In genomic region chr10:81140005-81140404, GRCm38 (mm10) we compare ENCODE assay signal across 8 mouse cellular contexts. TPM values are rescaled to one million over a fixed set of nuclear protein-coding genes. Genes with fewer than 3 reads are reported as not detected.
DNase-seq lines count a peak whose midpoint lies in the region; ATAC-seq and TF ChIP-seq lines count a peak whose summit lies in the region.

No protein-coding gene starts in this region.

- no peak for TF ChIP-seq POLR2A in spleen, adult 2 months (IDR thresholded peaks at IDR 0.05; ENCODE audit: low read depth, low read length)

- H3K4me3 ChIP-seq in erythroblast, embryonic 14.5 days (replicated peaks) = peak overlapping the region; percentile 89
- peak overlapping the region; percentile 18; the same call in 1 of the 2 replicates for H3K4me3 ChIP-seq in spleen, adult 2 months (ENCODE audit: extremely low read depth, insufficient read depth, insufficient read length)
- peak overlapping the region; percentile 87 for H3K4me3 ChIP-seq in intestine, postnatal 0 days (ENCODE audit: low read depth, low read length)
- peak overlapping the region; percentile 89 for H3K4me3 ChIP-seq in stomach, embryonic 16.5 days (replicated peaks; ENCODE audit: low read length)

- DNase-seq in spleen, adult 2 months (ENCODE audit: low read depth in 1 of 2, low spot score in 2 of 2) = no peak
- no peak for DNase-seq in spleen, adult 12 weeks (ENCODE audit: low spot score)
- DNase-seq in right cerebral cortex, postnatal 14 days = no peak

- peak overlapping the region; percentile 14; the same call in 1 of the 2 replicates for H3K27ac ChIP-seq in spleen, adult 2 months (ENCODE audit: insufficient read depth, low read length)
- peak overlapping the region; percentile 91 for H3K27ac ChIP-seq in intestine, postnatal 0 days (ENCODE audit: low read depth, low read length)
- H3K27ac ChIP-seq in stomach, embryonic 16.5 days (ENCODE audit: low read length) = peak overlapping the region; percentile 94

- H3K27me3 ChIP-seq in erythroblast, embryonic 14.5 days (ENCODE audit: control insufficient read depth) = no peaks in the 10 kb centered on the region; the same call in 1 of the 2 replicates
- H3K27me3 ChIP-seq in spleen, adult 2 months (ENCODE audit: control insufficient read depth, insufficient read depth, low read length) = no peaks in the 10 kb centered on the region
- H3K27me3 ChIP-seq in intestine, postnatal 0 days (replicated peaks; ENCODE audit: control insufficient read depth, insufficient read depth, low read length) = no peaks in the 10 kb centered on the region
- H3K27me3 ChIP-seq in stomach, embryonic 16.5 days (ENCODE audit: control insufficient read depth, insufficient read depth, low read length) = no peaks in the 10 kb centered on the region

- peaks cover 71% of the 10 kb centered on the region for H3K36me3 ChIP-seq in erythroblast, embryonic 14.5 days (ENCODE audit: control insufficient read depth)
- H3K36me3 ChIP-seq in spleen, adult 2 months (ENCODE audit: control insufficient read depth, insufficient read depth, low read length) = peaks cover 15% of the 10 kb centered on the region
- H3K36me3 ChIP-seq in intestine, postnatal 0 days (ENCODE audit: control insufficient read depth, insufficient read depth) = peaks cover 17% of the 10 kb centered on the region
- peaks cover 16% of the 10 kb centered on the region for H3K36me3 ChIP-seq in stomach, embryonic 16.5 days (ENCODE audit: control insufficient read depth, insufficient read depth, low read length)

- H3K4me2 ChIP-seq in intestine, postnatal 0 days (replicated peaks; ENCODE audit: low read depth) = peak overlapping the region; percentile 83
- H3K4me2 ChIP-seq in stomach, embryonic 16.5 days (ENCODE audit: low read depth, low read length) = peak overlapping the region; percentile 98

- no peak for TF ChIP-seq CTCF in spleen, adult 2 months (IDR thresholded peaks at IDR 0.05; ENCODE audit: extremely low read depth, insufficient read depth, insufficient read length, insufficient replicate concordance)
- no peak for TF ChIP-seq CTCF in intestine, postnatal 0 days (IDR thresholded peaks at IDR 0.05; ENCODE audit: low read depth)

- H3K9me3 ChIP-seq in erythroblast, embryonic 14.5 days (ENCODE audit: control insufficient read depth, low read length) = peaks cover 26% of the 10 kb centered on the region
- H3K9me3 ChIP-seq in intestine, postnatal 0 days (ENCODE audit: control insufficient read depth) = no peaks in the 10 kb centered on the region
- H3K9me3 ChIP-seq in stomach, embryonic 16.5 days (replicated peaks; ENCODE audit: control insufficient read depth, low read length) = no peaks in the 10 kb centered on the region

- peaks cover 78% of the 10 kb centered on the region for H3K4me1 ChIP-seq in erythroblast, embryonic 14.5 days (ENCODE audit: control insufficient read depth)
- peaks cover 34% of the 10 kb centered on the region for H3K4me1 ChIP-seq in spleen, adult 2 months (ENCODE audit: control insufficient read depth, insufficient read depth, insufficient read length)
- peaks cover 16% of the 10 kb centered on the region for H3K4me1 ChIP-seq in intestine, postnatal 0 days (replicated peaks; ENCODE audit: control insufficient read depth, insufficient read depth, low read length)
- peaks cover 51% of the 10 kb centered on the region for H3K4me1 ChIP-seq in stomach, embryonic 16.5 days (ENCODE audit: control insufficient read depth, insufficient read depth, low read length)

- H3K9ac ChIP-seq in intestine, postnatal 0 days (ENCODE audit: low read depth, low read length) = peak overlapping the region; percentile 87
- H3K9ac ChIP-seq in stomach, embryonic 16.5 days (ENCODE audit: low read length) = peak overlapping the region; percentile 91

- WGBS in spleen, adult 2 months = 37% methylated on average over 8 of the region's 8 CpGs
- 19% methylated on average over 8 of the region's 8 CpGs for WGBS in intestine, postnatal 0 days
- WGBS in stomach, embryonic 16.5 days = 31% methylated on average over 8 of the region's 8 CpGs

- no peak for ATAC-seq in erythroblast, adult 5-6 weeks (replicated peaks; ENCODE audit: low FRiP score, poor library complexity, severe bottlenecking)
- no peak for ATAC-seq in intestine, postnatal 0 days
- no peak for ATAC-seq in stomach, embryonic 16.5 days (ENCODE audit: insufficient read depth, low FRiP score)
- no peak for ATAC-seq in activated CD4-positive, CD25-positive, alpha-beta regulatory T cell, adult 4 months

RNA-seq across cellular contexts. Expression of gene Zbtb7a, which starts 5.0 kb away (rescaled TPM):
- polyA plus RNA-seq in erythroblast, embryonic 14.5 days (2012) = 42.0 and 45.8 TPM in 2 replicates
- total RNA-seq in erythroblast, adult 5-6 weeks (2015; ENCODE audit: low replicate concordance) = 11.5 and 13.2 TPM in 2 replicates
- total RNA-seq in erythroblast, adult 5-6 weeks (2017; ENCODE audit: low replicate concordance) = 10.1 and 14.2 TPM in 2 replicates
- polyA plus RNA-seq in spleen, adult 2 months (2012; rRNA removed) = 64.6 and 95.2 TPM in 2 replicates
- 54.1 and 67.6 TPM in 2 replicates for polyA plus RNA-seq in intestine, postnatal 0 days (2015; fragmentation: Nextera tagmentation; extraction: Ambion mirVana)
- polyA plus RNA-seq in stomach, embryonic 16.5 days (2015; fragmentation: Nextera tagmentation; extraction: Ambion mirVana) = 36.6 and 47.4 TPM in 2 replicates
- polyA plus RNA-seq in activated CD4-positive, CD25-positive, alpha-beta regulatory T cell, adult 4 months (2017; shearing (Covaris generic)) = 10 to 100 TPM; 10.7 to 12.4 TPM

RNA-seq across cellular contexts. Expression of gene Pias4, which starts 27.7 kb away (rescaled TPM):
- polyA plus RNA-seq in erythroblast, embryonic 14.5 days (2012) = 13.4 and 16.4 TPM in 2 replicates
- 4.4 and 11.3 TPM in 2 replicates for total RNA-seq in erythroblast, adult 5-6 weeks (2015; ENCODE audit: low replicate concordance)
- 12.3 and 19.3 TPM in 2 replicates for total RNA-seq in erythroblast, adult 5-6 weeks (2017; ENCODE audit: low replicate concordance)
- 36.1 and 45.8 TPM in 2 replicates for polyA plus RNA-seq in spleen, adult 2 months (2012; rRNA removed)
- polyA plus RNA-seq in intestine, postnatal 0 days (2015; fragmentation: Nextera tagmentation; extraction: Ambion mirVana) = 32.8 and 36.5 TPM in 2 replicates
- 34.8 and 35.8 TPM in 2 replicates for polyA plus RNA-seq in stomach, embryonic 16.5 days (2015; fragmentation: Nextera tagmentation; extraction: Ambion mirVana)
- polyA plus RNA-seq in activated CD4-positive, CD25-positive, alpha-beta regulatory T cell, adult 4 months (2017; shearing (Covaris generic)) = 10 to 100 TPM; 17.6 to 23.8 TPM

RNA-seq across cellular contexts. Expression of gene Map2k2, which starts 34.3 kb away (rescaled TPM):
- 89.1 and 93.4 TPM in 2 replicates for polyA plus RNA-seq in erythroblast, embryonic 14.5 days (2012)
- 22.2 and 31.5 TPM in 2 replicates for total RNA-seq in erythroblast, adult 5-6 weeks (2015; ENCODE audit: low replicate concordance)
- total RNA-seq in erythroblast, adult 5-6 weeks (2017; ENCODE audit: low replicate concordance) = 34.2 and 49.9 TPM in 2 replicates
- polyA plus RNA-seq in spleen, adult 2 months (2012; rRNA removed) = 135 and 201 TPM in 2 replicates
- 258 and 259 TPM in 2 replicates for polyA plus RNA-seq in intestine, postnatal 0 days (2015; fragmentation: Nextera tagmentation; extraction: Ambion mirVana)
- polyA plus RNA-seq in stomach, embryonic 16.5 days (2015; fragmentation: Nextera tagmentation; extraction: Ambion mirVana) = 143 and 145 TPM in 2 replicates
- polyA plus RNA-seq in activated CD4-positive, CD25-positive, alpha-beta regulatory T cell, adult 4 months (2017; shearing (Covaris generic)) = 10 to 100 TPM; 21.3 to 26.5 TPM

RNA-seq across cellular contexts. Expression of gene Eef2, which starts 36.4 kb away (rescaled TPM):
- polyA plus RNA-seq in erythroblast, embryonic 14.5 days (2012) = 124 and 177 TPM in 2 replicates
- 227 and 267 TPM in 2 replicates for total RNA-seq in erythroblast, adult 5-6 weeks (2015; ENCODE audit: low replicate concordance)
- 388 and 458 TPM in 2 replicates for total RNA-seq in erythroblast, adult 5-6 weeks (2017; ENCODE audit: low replicate concordance)
- 1,457 and 1,736 TPM in 2 replicates for polyA plus RNA-seq in spleen, adult 2 months (2012; rRNA removed)
- polyA plus RNA-seq in intestine, postnatal 0 days (2015; fragmentation: Nextera tagmentation; extraction: Ambion mirVana) = 286 and 316 TPM in 2 replicates
- polyA plus RNA-seq in stomach, embryonic 16.5 days (2015; fragmentation: Nextera tagmentation; extraction: Ambion mirVana) = 533 and 575 TPM in 2 replicates
- polyA plus RNA-seq in activated CD4-positive, CD25-positive, alpha-beta regulatory T cell, adult 4 months (2017; shearing (Covaris generic)) = 1,000 to 10,000 TPM in 1 of 2 experiments, 100 to 1,000 TPM in 1; 933 to 1,303 TPM

RNA-seq across cellular contexts. Expression of gene Creb3l3, which starts 41.3 kb away (rescaled TPM):
- 0.05 and 0.07 TPM in 2 replicates for polyA plus RNA-seq in erythroblast, embryonic 14.5 days (2012)
- not detected in 2 replicates for total RNA-seq in erythroblast, adult 5-6 weeks (2015; ENCODE audit: low replicate concordance)
- total RNA-seq in erythroblast, adult 5-6 weeks (2017; ENCODE audit: low replicate concordance) = not detected in 2 replicates
- 0.27 and 0.32 TPM in 2 replicates for polyA plus RNA-seq in spleen, adult 2 months (2012; rRNA removed)
- polyA plus RNA-seq in intestine, postnatal 0 days (2015; fragmentation: Nextera tagmentation; extraction: Ambion mirVana) = 385 and 396 TPM in 2 replicates
- 14.5 and 18.9 TPM in 2 replicates for polyA plus RNA-seq in stomach, embryonic 16.5 days (2015; fragmentation: Nextera tagmentation; extraction: Ambion mirVana)
- not detected for polyA plus RNA-seq in activated CD4-positive, CD25-positive, alpha-beta regulatory T cell, adult 4 months (2017; shearing (Covaris generic))

Comparison
In these comparisons a context has a peak if more than half of its experiments do, and no peak if none do; other contexts are left out.
1. H3K4me3 ChIP-seq: peak in every context shown above with its lines; median percentile 89 in erythroblast, embryonic 14.5 days; 89 in stomach, embryonic 16.5 days; 87 in intestine, postnatal 0 days; 18 in spleen, adult 2 months.
2. H3K27ac ChIP-seq: peak in every context shown above with its lines; median percentile 94 in stomach, embryonic 16.5 days; 91 in intestine, postnatal 0 days; 14 in spleen, adult 2 months.